In genomic region chr12:105960592-105961330, GRCm38 (mm10) we compare ENCODE assay signal across 11 mouse cellular contexts. TPM values are rescaled to one million over a fixed set of nuclear protein-coding genes. Genes with fewer than 3 reads are reported as not detected.
DNase-seq lines count a peak whose midpoint lies in the region; ATAC-seq lines count a peak whose summit lies in the region.
"Had no signal": no experiment of that assay in that cellular context is flagged by ENCODE, and none has a peak within 500 bp of the region (broad histone marks: within the 10 kb centered on the region; RNA-seq: fewer than 3 reads in every experiment).

No protein-coding gene starts in this region.

- H3K27me3 ChIP-seq in forebrain, embryonic 14.5 days (replicated peaks; ENCODE audit: control insufficient read depth, insufficient read depth, low read length): no peaks in the 10 kb centered on the region
- peaks cover 4% of the 10 kb centered on the region; the same call in 1 of the 2 replicates for H3K27me3 ChIP-seq in neural tube, embryonic 13.5 days

- H3K27ac ChIP-seq in forebrain, embryonic 14.5 days (ENCODE audit: low read depth, low read length): peak overlapping the region; percentile 92
- peak overlapping the region; percentile 92 for H3K27ac ChIP-seq in neural tube, embryonic 13.5 days (replicated peaks)
- H3K27ac ChIP-seq: limb, embryonic 12.5 days had no signal

- H3K9me3 ChIP-seq in forebrain, embryonic 14.5 days (replicated peaks; ENCODE audit: control insufficient read depth, low read length): no peaks in the 10 kb centered on the region
- no peaks in the 10 kb centered on the region for H3K9me3 ChIP-seq in neural tube, embryonic 13.5 days
- H3K9me3 ChIP-seq: limb, embryonic 12.5 days had no signal

- no peak overlapping the region for H3K4me3 ChIP-seq in forebrain, embryonic 14.5 days (ENCODE audit: low read depth, low read length)
- peak overlapping the region; percentile 8; the same call in 1 of the 2 replicates for H3K4me3 ChIP-seq in neural tube, embryonic 13.5 days
- H3K4me3 ChIP-seq: limb, embryonic 12.5 days had no signal

- peaks cover 50% of the 10 kb centered on the region for H3K4me1 ChIP-seq in forebrain, embryonic 14.5 days (ENCODE audit: control insufficient read depth, insufficient read depth, low read length)
- H3K4me1 ChIP-seq in neural tube, embryonic 13.5 days (replicated peaks): peaks cover 58% of the 10 kb centered on the region

- under 1% methylated on average over 19 of the region's 19 CpGs for WGBS in forebrain, embryonic 14.5 days
- WGBS in neural tube, embryonic 13.5 days: 8% methylated on average over 19 of the region's 19 CpGs

- 0 out of 2 replicates have a peak, but pooled peaks have one; percentile 17 for ATAC-seq in common myeloid progenitor, adult 5-6 weeks (replicated peaks; ENCODE audit: low read depth, poor library complexity, severe bottlenecking)
- ATAC-seq in forebrain, embryonic 14.5 days: peak; percentile 37
- no peak for ATAC-seq in neural tube, embryonic 13.5 days (ENCODE audit: low read depth)
- ATAC-seq: Patski had no signal

- peak overlapping the region; percentile 41 for H3K4me2 ChIP-seq in forebrain, embryonic 14.5 days (ENCODE audit: low read length)
- peak overlapping the region; percentile 48 for H3K4me2 ChIP-seq in neural tube, embryonic 13.5 days

- peak overlapping the region; percentile 30; the same call in 1 of the 2 replicates for H3K9ac ChIP-seq in forebrain, embryonic 14.5 days (ENCODE audit: low read length)
- peak overlapping the region; percentile 59 for H3K9ac ChIP-seq in neural tube, embryonic 13.5 days
- H3K9ac ChIP-seq: limb, embryonic 12.5 days had no signal

- no peaks in the 10 kb centered on the region for H3K36me3 ChIP-seq in forebrain, embryonic 14.5 days (ENCODE audit: control insufficient read depth, insufficient read depth, low read length)
- no peaks in the 10 kb centered on the region for H3K36me3 ChIP-seq in neural tube, embryonic 13.5 days
- H3K36me3 ChIP-seq: limb, embryonic 12.5 days had no signal

- DNase-seq in forebrain, embryonic 14.5 days (ENCODE audit: low spot score): peak; percentile 79
- peak; percentile 65 for DNase-seq in layer of hippocampus, adult 9-11 months
- DNase-seq in heart, adult 18-20 months: no peak
- DNase-seq in ovary, postnatal 36 days (ENCODE audit: low spot score): no peak
- no peak for DNase-seq in heart, adult 9 months (ENCODE audit: low spot score in 2 of 2)
- DNase-seq: cerebellum, adult 18-20 months; thymus, postnatal 4 days had no signal

RNA-seq across cellular contexts. Expression of gene Vrk1, which starts 49.3 kb away (rescaled TPM):
- total RNA-seq in common myeloid progenitor, adult 5-6 weeks (2017): 152 and 167 TPM in 2 replicates
- 80.6 and 90.8 TPM in 2 replicates for polyA plus RNA-seq in forebrain, embryonic 14.5 days (2014; fragmentation: Nextera tagmentation; extraction: Ambion mirVana)
- 36.4 and 37.7 TPM in 2 replicates for polyA plus RNA-seq in neural tube, embryonic 13.5 days (2015; fragmentation: Nextera tagmentation; extraction: Ambion mirVana)
- 1 to 10 TPM; 9.0 to 9.4 TPM for total RNA-seq in heart, adult 18-20 months (2021)

Comparison
In these comparisons a context has a peak if more than half of its experiments do, and no peak if none do; other contexts are left out.
1. DNase-seq: peak in forebrain, embryonic 14.5 days (single experiment) and layer of hippocampus, adult 9-11 months (single experiment); none in heart, adult 18-20 months (0 of 2), ovary, postnatal 36 days (single experiment) and heart, adult 9 months (0 of 2).
2. RNA of gene Vrk1, which starts 49.3 kb away (total RNA-seq): 152 to 167 TPM in common myeloid progenitor, adult 5-6 weeks; 9.0 to 9.4 TPM in heart, adult 18-20 months; every median in the first group is over 10 times any median in the second.